Mouse (Mus musculus) adrenal gland, adult 8-10 months (tissue): ENCODE results near the gene Spaca4. TPM values are rescaled to one million over a fixed set of nuclear protein-coding genes. Genes with fewer than 3 reads are reported as not detected.

Experiments
- DNase-seq: peaks from one replicate; pipeline ENCODE4 v3.0.0; 2022
- total RNA-seq, 4 experiments: library from RNA; stranded (reverse); gene quantifications; 2 replicates each; pipeline ENCODE4 v1.2.4; 2022

Gene Spaca4
- total RNA-seq, 4 experiments from 2014 or later: not detected

DNA sequence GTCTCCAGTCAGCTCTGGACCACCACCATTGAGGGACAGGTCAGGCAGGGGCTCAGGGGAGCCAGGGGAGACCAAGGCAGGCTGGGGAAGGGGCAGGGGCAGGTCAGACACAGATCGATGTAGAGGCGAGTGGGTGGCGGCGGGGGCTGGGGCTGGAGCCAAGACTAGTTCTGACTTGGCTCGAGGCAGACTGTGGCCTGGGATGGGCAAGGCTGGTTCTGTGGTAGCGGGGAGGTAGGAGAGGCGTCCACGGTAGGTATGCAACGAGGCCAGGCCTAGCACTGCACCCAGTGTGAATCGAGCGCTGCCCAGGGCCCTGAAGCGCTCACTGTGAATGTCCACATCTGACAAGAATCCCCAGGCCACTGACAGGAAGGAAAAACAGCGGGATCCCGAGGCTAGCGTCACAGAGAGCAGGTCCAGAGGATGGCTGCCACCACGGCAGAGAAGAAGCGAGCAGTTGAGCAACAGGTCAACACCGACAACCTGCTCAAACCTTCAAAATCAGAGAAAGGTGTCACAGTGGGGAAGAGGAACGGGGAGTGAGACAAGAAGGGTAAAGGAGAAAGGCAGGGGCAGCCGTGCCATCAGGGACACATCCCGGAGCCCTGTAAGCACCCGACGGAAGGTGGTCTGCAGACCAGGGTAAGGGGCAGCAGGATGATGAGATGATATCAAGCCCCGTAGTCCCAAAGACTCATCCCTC lies 14.1 kb downstream of the Spaca4 start:
- peak; percentile 58 for DNase-seq

DNA sequence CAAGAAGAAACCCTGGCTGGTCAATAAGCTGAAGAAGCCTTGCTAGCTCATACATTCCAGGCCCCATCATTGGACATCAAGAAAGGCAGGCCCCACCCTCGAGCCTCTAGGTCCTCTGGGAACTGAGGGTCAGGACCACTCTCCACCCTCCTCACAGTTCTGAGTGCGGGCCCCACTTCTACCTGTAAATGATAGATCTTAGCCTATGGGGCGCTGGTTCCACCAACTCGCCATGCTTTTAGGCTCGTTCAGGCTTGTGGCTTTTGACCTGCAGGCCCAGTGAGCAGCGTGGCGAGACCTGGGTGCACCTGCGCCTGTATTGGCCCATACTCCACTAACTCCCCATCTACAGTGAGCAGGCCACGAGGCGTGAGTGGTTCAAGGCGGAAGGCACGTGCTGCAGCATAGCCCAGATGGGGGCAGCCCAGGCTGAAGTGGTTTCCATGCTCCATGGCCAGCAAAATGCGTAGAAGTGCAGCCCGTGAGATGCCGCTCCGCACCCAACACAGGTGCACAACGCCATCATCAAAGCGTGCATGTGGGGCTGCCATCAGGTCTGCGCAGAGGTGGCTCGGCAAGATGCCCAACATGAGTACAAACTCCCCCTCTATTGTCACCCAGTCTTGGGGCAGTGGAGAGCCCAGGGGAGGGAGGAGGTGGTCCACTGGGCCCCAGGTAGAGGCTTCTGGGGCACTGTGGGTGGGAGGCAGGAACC lies 15.0 kb downstream of the Spaca4 start:
- DNase-seq: peak; percentile 65

DNA sequence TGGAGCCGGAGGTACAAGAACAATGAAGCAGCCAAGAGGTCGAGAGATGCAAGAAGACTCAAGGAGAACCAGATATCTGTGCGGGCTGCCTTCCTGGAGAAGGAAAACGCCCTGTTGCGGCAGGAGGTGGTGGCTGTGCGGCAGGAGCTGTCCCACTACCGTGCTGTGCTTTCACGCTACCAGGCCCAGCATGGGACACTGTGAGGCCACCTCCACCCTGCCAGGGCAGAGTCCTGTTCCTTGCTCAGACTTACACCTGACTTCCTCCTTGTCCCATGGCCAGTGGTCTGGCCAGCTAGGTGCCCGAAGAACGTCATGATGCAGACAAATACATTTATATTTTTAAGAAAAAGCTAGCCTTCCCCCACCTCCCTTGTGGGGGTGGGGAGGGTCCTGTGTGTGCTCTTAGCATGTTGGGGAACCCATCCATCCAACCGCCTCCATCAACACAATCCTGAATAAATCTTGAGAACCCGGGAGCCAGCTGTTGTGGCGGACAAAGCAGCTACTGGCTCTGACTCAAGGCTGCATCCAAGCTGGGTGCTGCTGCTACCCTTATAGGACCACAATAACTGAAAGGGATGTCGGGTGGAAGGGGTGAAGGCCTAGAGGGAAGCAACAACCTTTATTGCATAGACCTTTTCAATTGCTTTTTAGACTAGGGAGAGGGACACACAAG lies 15.8 kb downstream of the Spaca4 start:
- DNase-seq: no peak

DNA sequence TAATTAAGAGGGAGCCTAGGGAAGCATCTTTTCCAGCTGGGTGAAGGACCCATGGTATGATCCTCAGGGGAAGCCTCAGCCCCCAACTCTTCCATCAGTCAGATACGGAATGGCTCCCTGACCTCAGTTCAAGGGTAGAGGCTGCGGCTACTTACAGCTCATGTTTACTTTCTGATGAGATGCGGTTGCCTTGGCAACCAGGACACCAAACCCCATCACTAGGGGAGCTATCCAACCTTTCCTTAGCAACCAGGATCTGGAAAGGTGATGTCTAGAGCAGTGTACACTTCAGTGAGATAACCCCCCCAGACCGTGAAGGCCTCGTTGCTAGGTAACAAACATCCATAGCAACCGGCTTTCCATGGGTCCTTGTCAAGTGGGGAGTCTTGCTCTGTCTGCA lies 16.6 kb downstream of the Spaca4 start:
- DNase-seq: no peak

DNA sequence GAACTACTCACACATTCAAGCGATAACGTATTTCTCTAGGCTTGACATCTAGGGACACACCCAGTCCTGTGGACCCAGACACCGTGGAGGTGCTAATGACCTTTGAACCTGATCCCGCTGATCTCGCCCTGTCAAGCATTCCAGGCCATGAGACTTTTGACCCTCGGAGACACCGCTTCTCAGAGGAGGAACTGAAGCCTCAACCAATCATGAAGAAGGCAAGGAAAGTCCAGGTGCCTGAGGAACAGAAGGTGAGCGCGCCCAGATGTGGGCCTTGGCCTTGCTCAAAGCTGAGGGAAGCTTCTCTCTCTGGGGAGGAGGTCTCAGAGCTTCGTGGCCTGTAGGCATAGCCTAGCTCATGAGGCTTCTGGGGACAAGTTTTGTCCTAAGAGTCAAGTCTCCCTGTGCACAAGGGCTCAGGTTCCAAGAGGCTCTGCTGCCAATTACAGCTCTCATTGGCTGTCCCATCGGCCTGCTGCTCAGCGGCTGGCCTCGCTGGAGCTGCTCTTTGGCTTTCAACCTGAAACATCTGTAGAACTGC lies 17.3 kb downstream of the Spaca4 start:
- no peak for DNase-seq

DNA sequence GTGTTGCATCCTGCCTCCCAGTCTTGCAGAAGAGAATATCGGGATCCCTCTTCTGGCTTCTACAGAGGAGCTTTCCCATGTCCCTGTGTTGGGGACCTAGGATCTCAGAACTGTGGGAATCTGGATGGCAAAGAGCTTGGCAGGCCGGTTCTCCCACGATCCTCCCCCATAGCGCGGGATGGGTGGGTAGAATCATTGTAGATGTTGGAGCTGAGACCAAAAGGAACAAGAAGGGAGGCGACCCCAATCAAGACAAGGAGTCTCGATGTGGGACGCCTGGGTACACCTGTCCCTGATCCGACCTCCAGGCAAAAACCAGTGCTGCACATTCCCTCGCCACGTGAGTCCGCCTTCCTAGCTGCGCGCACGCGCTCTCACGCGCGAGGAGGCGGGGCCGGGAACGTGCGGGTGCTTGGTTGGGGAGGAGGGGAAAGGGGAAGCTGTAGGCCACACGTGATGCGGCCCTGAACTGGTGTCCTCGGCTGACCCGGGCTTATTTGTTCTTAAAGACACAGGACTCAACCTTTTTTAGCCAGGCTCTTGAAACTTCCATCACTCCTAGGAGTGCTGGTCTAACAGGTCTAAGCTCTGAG lies 18.1 kb downstream of the Spaca4 start:
- DNase-seq: peak; percentile 98

DNA sequence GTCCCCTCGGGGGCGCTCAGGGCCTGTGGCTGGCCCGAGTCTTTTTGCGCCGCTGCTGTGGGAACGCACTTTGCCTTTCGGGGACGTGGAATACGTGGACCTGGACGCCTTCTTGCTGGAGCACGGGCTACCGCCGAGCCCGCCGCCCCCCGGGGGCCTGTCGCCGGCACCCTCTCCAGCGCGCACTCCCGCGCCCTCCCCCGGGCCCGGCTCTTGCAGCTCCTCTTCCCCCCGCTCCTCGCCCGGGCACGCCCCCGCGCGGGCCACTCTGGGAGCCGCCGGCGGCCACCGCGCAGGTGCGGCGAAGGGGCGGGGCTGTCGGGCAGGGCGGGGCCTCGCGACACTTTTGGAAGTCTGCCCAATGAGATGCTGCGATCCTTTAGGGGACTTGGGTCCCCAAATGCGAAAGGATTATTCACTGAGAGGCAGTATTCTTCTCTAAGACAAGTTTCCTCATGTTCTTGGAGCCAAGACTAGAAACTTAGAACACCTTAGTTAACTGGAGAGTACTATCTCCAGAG lies 18.8 kb downstream of the Spaca4 start:
- DNase-seq: peak; percentile 86

DNA sequence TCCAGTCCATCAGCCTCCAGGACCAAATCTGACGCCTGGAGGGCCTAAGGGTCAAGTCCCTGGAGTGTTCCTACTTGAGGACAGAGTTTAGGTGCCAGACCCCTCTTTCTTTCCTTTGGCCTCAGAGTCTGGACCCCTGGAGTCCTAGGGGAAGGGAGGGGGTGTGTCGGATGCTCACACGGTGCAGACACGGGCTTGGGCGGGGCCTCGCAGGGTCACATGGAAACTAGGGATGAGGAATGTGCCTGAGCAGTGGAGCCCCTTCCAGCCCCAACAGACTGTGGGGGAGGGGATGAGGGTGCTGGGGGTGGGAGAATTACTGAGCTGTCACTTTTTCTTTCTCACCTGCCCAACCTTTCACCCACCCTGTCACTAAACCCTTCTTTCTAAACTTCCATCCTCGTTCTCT lies 19.7 kb downstream of the Spaca4 start:
- peak; percentile 91 for DNase-seq

DNA sequence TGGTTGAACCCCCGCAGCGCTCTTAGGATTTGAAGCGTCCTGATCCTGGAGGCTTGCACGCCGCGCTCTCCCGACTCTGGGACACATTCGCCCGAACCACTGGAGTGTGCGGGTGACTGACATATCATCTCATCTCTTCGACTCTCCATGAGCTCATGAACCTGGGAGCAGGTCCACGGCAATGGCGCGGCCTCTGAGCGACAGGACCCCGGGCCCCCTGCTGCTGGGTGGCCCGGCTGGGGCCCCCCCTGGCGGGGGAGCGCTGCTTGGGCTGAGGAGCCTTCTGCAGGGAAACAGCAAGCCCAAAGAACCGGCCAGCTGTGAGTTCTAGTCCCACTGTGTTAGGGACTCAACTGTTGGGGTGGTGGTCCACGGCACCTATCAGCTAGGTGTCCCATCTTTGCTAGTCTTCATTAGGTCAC lies 20.2 kb downstream of the Spaca4 start:
- no peak for DNase-seq

DNA sequence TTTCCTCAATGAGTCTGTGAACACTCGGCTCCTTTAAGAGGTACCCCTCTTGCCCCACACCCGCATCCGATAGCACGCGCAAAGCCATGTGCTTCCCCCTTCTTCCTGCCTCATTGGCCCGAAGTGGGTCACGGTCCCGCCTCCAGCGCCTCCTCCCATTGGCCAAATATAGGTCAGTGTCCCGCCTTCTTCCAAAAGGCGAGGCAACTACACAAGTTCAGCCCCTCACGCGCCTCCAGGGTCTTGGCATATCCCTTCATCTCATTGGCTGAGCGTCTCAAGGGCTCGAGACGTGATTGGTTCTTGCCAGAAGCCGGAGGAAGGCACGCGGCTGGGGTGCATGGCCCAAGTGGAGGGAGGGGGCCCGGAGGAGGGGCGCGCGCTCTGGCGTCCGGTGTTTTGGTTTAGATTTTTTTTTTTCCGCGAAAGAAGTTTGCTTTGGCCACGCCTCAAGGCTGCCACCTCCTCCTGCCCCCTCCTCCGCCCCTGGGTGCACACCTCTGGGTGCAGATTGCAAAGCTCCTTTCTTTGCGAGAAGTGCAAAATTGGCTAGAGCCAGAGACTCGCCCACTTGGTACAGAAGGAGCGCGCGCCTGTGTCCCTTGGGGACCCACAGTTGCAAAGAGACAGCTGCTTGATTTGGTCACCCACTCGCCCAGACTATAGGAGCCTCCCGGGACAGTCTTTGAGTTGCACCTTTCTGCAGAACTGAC lies 20.7 kb downstream of the Spaca4 start, which contains the start of gene Dbp:
Gene Dbp (plus strand): TSS at position 359 of the 713 bp plus-strand sequence.
- DNase-seq: peak; percentile 100

DNA sequence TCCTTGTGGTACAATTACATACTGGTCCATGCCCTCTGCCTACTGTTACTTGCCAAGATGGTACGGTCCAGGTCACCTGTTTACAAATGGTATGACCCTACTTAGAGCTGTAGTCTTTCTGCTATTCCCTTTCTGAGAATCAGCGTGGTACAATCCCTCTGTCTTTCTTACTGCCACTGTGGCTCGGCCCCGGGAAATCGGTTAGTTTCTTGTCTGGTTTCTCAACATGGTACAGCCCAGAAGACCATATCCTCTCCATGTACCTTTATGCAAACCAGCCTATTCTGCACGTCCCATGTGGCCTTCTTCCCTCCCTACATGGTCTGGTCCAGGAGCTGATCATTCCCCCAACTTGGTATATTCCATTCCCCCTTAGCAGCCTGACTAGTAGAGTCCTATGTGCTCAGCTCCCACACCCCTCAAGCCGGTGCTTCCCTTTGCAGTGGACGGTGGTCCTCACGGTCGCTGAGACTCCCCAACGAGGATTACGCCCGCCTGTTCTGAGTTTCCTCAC lies 21.5 kb downstream of the Spaca4 start:
- DNase-seq: peak; percentile 75

DNA sequence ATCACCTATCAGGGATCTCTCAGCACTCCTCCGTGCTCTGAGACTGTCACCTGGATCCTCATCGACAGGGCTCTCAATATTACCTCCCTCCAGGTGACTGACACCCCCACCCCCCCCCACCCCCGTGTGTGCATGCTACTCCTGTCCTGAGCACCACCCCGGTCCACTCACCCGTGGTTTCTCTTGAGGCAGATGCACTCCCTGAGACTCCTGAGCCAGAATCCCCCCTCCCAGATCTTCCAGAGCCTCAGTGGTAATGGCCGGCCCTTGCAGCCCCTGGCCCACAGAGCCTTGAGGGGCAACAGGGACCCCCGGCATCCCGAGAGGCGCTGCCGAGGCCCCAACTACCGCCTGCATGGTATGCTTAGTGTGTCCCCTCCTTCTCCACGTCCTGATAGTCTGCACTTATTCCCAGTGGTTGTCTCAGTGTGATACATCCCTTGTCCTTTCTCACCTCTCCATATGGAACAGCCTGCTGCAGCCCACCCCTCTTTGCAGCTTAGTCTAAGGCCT lies 22.0 kb downstream of the Spaca4 start:
- DNase-seq: no peak

DNA sequence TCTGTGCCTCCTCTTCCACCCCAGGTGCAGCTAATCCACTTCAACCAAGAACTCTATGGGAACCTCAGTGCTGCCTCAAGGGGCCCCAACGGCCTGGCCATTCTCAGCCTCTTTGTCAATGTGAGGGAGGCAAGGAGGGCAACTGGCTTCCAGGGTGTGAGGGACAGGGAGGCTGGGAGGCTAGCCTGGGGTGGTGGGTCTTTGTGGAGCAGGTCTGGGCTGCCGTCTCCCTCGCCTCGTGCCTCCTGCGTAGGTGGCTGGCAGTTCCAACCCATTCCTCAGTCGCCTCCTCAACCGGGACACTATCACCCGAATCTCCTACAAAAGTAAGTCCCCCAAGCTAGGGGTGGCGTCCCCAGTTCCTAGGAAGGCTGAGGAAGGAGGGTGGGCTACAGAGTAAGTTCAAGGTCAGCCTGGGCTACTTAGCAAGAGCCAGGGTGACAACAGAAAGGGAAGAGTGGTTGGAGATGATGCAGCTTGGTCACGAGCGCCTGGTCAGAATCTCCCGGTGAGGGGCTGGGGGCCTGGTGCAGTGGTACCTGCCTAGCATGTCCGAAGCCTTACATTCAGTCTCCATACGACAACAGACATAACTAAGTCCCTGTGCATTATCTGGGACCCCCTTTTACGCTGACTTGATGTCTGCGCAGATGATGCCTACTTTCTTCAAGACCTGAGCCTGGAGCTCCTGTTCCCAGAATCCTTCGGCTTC lies 22.6 kb downstream of the Spaca4 start:
- DNase-seq: no peak

DNA sequence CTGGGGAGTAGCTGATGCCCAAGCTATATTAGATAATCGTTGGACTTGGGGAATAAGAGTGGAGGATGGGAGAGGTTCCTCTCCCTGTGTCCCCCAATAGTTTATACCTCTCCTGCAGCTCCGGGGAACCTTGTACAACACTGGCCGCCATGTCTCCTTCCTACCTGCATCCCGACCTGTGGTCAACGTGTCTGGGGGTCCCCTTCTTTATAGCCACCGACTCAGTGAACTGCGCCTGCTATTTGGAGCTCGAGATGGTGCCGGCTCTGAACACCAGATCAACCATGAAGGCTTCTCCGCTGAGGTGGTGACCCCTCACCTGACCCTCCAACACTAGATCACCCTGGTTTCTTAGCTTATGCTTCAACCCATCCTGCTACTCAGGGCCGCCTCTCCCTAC lies 23.3 kb downstream of the Spaca4 start:
- DNase-seq: no peak

DNA sequence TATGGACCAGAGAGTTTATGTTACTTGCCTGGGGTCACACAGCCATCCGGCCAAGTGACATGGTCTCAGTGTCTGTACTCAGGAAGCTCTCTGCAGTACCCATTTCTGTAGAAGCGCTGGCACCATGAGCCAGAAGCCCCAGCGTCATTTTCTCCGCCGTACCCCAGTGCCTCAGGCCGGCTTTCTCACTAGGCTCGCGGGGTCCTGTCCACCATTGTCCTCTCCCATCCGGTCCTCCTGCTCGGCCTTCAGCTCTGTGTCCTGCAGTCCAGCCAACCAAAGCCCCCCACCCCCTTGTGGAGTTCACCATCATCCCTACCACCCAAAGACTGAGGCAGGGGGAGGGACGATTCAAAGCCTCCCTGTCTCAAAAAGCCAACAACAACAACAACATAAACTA lies 24.0 kb downstream of the Spaca4 start:
- DNase-seq: no peak

DNA sequence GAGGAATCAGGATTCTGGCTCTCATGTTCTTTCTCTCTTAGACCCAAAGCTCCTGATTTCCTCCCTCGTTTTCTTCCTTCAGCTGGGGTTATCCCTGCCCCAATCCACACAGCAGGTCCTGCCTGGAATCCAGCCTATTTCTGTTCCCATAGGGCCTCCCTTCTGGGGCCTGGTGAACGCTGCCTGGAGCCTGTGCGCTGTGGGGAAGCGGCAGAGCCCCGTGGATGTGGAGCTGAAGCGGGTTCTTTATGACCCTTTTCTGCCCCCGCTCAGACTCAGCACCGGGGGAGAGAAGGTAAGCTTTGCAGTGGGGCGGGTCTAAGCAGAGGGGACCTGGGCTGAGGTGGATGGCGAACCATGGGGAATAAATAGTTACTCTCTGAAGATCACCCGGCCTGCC lies 24.5 kb downstream of the Spaca4 start:
- no peak for DNase-seq

DNA sequence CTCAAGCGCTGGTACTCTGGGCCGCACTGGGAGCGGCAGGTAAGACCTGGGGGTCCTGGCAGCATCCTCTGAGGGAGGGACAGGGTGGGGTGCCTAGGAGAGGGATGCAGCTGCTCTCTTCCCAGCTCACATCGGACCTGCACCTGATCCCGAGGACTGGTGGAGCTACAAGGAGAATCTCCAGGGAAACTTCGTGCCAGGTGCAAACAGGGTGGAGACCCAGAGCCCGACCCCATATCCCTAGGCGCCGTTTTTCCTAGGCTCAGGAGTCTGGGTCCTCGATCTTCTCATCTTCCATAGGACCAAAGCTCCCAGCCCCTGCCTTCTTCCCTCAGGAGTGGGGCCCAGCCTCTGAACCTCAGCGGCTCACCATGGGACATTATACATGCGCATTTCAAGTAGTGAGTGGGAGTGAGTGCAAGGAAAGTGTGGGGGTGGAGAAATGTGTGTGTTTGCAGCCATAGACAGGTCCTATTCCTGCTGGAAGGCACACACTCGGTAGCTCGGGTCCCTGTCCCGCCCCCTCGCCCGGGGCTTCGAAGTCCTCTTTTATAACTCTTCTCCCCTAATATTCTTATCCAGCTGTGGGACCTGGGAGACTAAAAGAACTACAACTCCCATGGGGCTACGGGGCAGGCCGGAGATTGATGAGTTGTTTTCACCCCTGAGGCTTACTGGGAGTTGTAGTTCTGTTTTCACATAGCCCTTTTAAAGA lies 25.2 kb downstream of the Spaca4 start:
- DNase-seq: no peak

DNA sequence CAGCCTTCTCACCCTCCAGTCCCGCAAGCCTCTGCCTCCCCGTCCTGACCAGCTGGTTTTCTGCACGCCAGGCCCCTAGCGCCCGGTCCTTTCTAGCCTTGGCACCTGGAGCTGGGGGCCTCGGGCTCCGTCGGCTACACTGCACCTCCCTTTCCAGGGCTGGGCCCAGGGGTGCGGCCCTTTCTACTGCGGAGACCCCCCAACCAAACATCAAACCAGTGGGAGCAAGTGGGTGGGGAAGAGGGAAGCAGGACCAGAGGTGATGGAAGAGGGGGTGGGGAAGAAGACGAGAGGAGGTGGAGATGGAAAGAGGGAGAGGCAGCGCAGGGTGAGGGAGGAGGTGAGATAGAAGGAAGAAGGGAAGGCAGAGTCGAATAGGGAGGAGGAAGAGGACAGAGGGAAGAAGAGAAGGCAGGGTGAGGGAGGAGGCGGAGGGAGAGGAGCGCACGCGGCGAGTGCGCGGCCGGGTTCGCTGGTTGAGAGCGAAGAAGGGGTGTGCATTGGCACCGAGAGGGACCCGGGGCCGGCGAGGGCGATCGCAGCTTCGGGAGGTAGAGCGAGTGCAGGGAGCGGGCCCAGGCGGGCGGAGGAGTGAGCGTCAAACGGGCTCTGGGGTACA lies 26.0 kb downstream of the Spaca4 start, which contains the start of gene Car11:
Gene Car11 (plus strand): TSS at position 321 of the 619 bp plus-strand sequence.
- no peak for DNase-seq

DNA sequence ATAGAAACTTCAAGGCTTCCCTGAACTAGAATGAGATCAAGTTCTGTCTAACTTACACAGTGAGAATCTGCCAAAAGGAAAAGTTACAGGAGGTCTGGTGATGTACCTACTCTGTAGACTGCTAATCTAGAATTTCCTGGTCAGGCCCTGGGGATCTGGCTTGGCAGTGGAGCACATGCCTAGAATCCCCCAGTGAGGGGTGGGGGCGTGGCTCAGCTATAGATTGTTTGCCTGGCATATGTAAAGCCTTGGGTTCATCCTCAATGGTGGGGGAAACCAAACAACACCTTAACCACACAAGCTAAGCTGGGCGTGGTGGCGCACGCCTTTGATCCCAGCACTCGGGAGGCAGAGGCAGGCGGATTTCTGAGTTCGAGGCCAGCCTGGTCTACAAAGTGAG lies 27.7 kb downstream of the Spaca4 start:
- no peak for DNase-seq
